Mouse (Mus musculus) embryonic facial prominence, embryonic 15.5 days (tissue): ENCODE results near the gene Ajuba. TPM values are rescaled to one million over a fixed set of nuclear protein-coding genes. Genes with fewer than 3 reads are reported as not detected.
A peak's percentile ranks its signal among the peaks of the same experiment; 100 is the strongest.
"Not testable (repeated sequence)": the region's sequence is repeated elsewhere in the genome, so short reads cannot be mapped to it uniquely, and the experiment has no call there.

ENCODE experiments used
- ATAC-seq: fragments of 200-750 bp; cut with Nextera tagmentation; 2 replicates; pipeline ENCODE4 v1.8.0; 2017; ENCODE audit warnings: low read depth, moderate TSS enrichment; ENCODE audit not compliant: insufficient number of reproducible peaks, low FRiP score, low TSS enrichment
- H3K27ac ChIP-seq: fragments of 300-500 bp; sonication (generic); replicated peaks from 2 replicates; pipeline ENCODE4 v1.5.1; 2015; ENCODE audit warnings: mild to moderate bottlenecking, inconsistent platforms
- H3K27me3 ChIP-seq: fragments of 300-500 bp; sonication (generic); 2 replicates; pipeline ENCODE4 v1.6.1; 2015; ENCODE audit warnings: inconsistent platforms
- H3K36me3 ChIP-seq: fragments of 300-500 bp; sonication (generic); 2 replicates; pipeline ENCODE4 v1.6.1; 2015; ENCODE audit warnings: mild to moderate bottlenecking, inconsistent platforms
- H3K4me1 ChIP-seq: fragments of 300-500 bp; sonication (generic); 2 replicates; pipeline ENCODE4 v1.6.1; 2015; ENCODE audit warnings: inconsistent platforms
- H3K4me2 ChIP-seq: fragments of 300-500 bp; sonication (generic); replicated peaks from 2 replicates; pipeline ENCODE4 v1.6.1; 2015; ENCODE audit warnings: mild to moderate bottlenecking, inconsistent platforms
- H3K4me3 ChIP-seq: fragments of 300-500 bp; sonication (generic); replicated peaks from 2 replicates; pipeline ENCODE4 v1.5.1; 2015; ENCODE audit warnings: mild to moderate bottlenecking, inconsistent platforms
- H3K9ac ChIP-seq: fragments of 300-500 bp; sonication (generic); 2 replicates; pipeline ENCODE4 v1.6.1; 2015; ENCODE audit warnings: inconsistent platforms
- H3K9me3 ChIP-seq: fragments of 300-500 bp; sonication (generic); replicated peaks from 2 replicates; pipeline ENCODE4 v1.6.1; 2016; ENCODE audit warnings: inconsistent platforms
- WGBS: fragments of 180-500 bp; shearing (Covaris S2); methylation state at CpG from one replicate; pipeline ENCODE4 v1.1.7; 2015; 5-methylcytosine and 5-hydroxymethylcytosine counted together
- polyA plus RNA-seq: library from polyadenylated mRNA; unstranded; fragments of >200 nt; fragmentation: Nextera tagmentation; extraction: Ambion mirVana; gene quantifications from 2 replicates; pipeline ENCODE4 v1.2.1, GENCODE M21; 2015

Ajuba gene
- 49.4 and 60.2 TPM in 2 replicates for polyA plus RNA-seq

DNA sequence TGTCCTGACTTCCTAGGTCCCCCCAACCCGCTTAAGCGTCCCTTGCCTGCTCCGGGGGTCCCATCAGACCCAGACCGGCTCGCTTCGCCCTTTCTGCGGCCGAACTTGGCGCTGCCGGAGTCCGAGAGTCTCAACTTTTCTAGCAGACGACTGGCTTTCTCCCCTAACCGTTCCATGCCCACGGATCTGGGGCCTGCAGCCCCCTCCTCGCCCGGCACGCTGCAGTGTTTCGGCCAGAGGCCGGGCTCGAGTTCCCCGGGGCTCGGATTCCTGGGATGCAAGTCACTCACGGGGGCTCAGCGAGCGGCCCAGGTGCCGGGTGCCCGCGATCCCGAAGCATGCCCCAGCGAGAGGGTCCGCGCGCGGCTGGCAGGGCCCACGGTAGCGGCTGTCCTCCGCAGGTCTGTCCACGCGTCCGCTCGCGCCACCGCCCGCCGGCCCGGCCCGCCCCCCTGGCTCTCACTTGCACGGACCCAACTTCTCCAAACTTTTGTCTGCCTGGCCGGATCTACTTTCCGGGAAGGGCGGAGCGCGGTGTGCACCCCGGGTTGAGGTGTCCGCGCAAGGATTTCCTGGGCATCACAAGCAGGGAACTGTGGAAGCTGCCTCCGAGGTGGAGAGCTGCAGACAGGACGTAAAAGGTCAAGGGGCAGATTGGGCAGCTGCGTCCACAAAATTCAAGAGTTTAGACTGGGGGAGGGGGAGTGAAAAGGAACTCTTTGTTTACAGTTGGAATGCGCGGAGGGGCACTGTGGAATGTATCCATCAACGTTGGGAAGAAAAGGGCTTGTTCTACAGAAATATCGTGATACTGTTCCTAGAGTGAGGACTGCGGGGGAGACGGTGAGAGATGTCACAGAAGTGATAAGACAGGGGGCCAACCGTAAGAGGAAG is at the start of gene Ajuba:
Ajuba (minus strand) TSS at position 470 of the 894 bp plus-strand sequence.
- Histone ChIP-seq H3K4me1 (peaks cover 43% of the 10 kb centered on the region), H3K27ac (peak within 1 kb of the TSS; percentile 94), H3K4me3 (peak within 1 kb of the TSS; percentile 88), H3K9ac (peak within 1 kb of the TSS; percentile 91), H3K9me3 (no peaks in the 10 kb centered on the region), H3K27me3 (no peaks in the 10 kb centered on the region), H3K36me3 (0 out of 2 replicates have a peak, but pooled peaks cover under 1% of the 10 kb centered on the region), H3K4me2 (peak within 1 kb of the TSS; percentile 80)
- under 1% methylated on average over 66 of the region's 66 CpGs for WGBS
- ATAC-seq, result peak; percentile 80

DNA sequence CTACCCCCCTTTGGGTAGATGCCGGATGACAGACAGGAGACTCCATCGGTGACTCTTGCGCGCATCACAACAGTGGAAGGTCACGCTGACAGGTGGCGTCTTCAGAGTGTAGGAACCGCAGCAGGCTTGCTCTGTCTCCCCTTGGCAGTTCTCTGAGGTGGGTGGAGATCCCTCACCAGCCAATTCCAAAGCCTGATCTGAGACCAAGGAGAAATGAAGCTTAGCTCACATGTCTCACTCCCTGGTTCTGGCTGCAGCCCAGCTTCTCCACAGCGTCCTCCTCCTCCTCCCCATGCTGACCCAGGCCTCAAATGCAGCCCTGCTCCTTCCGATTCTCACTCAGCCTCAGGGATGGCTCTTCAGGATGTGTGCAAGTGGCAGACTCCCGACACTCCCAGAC is 47.6 kb upstream of the Ajuba start:
- no peaks in the 10 kb centered on the region for H3K36me3 ChIP-seq
- no peaks in the 10 kb centered on the region for H3K9me3 ChIP-seq
- H3K4me2 ChIP-seq, result no peak overlapping the region
- no peak overlapping the region for H3K27ac ChIP-seq
- 48% methylated on average over 10 of the region's 10 CpGs for WGBS
- ATAC-seq, result no peak
- no peak overlapping the region for H3K4me3 ChIP-seq
- no peaks in the 10 kb centered on the region for H3K4me1 ChIP-seq
- no peak overlapping the region for H3K9ac ChIP-seq
- no peaks in the 10 kb centered on the region for H3K27me3 ChIP-seq

DNA sequence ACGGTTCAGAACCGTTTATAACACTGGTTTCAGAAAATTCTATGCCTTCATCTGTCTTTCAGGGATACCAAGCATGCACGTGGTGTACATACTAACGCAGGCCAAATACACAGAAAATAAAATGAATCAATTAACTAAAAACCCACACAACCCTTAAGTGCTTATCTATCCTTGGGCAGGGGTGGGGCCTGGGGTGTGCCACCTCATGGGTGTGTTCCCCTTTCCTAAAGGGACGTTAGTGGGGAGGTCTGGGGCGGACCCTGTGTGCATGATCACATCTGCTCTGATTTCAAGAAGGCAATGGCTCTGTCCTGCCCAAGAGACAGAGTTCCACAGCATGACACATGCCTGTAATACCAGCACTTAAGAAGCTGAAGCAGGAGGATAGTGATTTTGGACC is 46.0 kb upstream of the Ajuba start:
- no peaks in the 10 kb centered on the region for H3K27me3 ChIP-seq
- no peak overlapping the region for H3K9ac ChIP-seq
- no peaks in the 10 kb centered on the region for H3K9me3 ChIP-seq
- no peaks in the 10 kb centered on the region for H3K36me3 ChIP-seq
- no peak overlapping the region for H3K4me2 ChIP-seq
- whole genome bisulfite sequencing, result 78% methylated on average over 6 of the region's 6 CpGs
- ATAC-seq, result no peak
- no peak overlapping the region for H3K27ac ChIP-seq
- no peaks in the 10 kb centered on the region for H3K4me1 ChIP-seq
- no peak overlapping the region for H3K4me3 ChIP-seq

DNA sequence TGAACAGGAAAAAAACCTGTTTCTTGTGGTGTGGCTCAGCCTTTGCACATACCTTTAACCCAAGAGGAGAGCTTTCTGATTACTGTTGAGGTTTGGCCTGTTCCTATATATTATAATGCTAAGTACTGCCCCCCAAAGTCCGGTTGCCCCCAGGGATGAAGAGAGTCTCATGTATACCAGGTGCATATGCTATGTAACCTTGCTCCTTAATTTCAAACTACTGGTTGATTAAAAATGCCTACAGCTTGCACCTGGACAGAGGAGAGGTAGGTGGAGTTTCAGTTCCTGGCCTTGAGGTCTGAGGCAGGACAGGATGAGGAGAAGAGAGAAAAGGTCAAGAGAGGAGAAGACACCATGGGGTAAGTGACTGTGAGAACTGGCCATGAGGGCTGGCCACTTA is 43.8 kb upstream of the Ajuba start, which contains the start of gene Psmb11:
Psmb11 (plus strand) TSS at position 301 of the 400 bp plus-strand sequence.
- Histone ChIP-seq H3K4me1 (peaks cover 11% of the 10 kb centered on the region), H3K4me3 (no peak within 1 kb of the TSS), H3K4me2 (no peak within 1 kb of the TSS), H3K27me3 (no peaks in the 10 kb centered on the region), H3K27ac (no peak within 1 kb of the TSS), H3K9ac (no peak within 1 kb of the TSS), H3K9me3 (no peaks in the 10 kb centered on the region), H3K36me3 (peaks cover 5% of the 10 kb centered on the region; the same call in 1 of the 2 replicates)
- 81% methylated on average over 1 of the region's 1 CpGs for WGBS
- ATAC-seq, result no peak

DNA sequence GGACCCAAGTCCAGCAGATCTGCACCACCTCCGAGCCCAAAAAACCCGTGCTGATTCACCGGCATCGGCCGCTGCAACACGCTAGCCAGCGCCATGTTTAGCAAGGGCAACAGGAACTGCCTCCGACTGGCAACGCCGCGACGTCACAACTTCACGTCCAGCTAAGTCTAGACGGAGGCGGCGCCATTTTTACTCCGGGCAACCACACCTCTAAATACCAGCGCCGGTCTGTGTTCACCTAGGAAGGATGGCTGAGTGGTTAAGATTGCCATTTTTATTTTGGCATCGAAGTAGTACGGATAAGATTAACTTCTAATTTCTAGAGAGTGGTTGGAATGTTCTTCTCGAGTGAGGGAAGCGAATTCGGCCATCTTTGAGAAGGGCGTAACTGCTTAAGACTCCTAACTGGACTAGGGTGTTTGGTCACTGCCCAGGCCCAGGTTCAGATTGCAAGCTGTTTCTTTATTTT is 40.6 kb upstream of the Ajuba start, which contains the start of gene Psmb5:
Psmb5 (minus strand) TSS at position 126 of the 469 bp plus-strand sequence.
- no peaks in the 10 kb centered on the region for H3K27me3 ChIP-seq
- H3K9ac ChIP-seq, result peak within 1 kb of the TSS; percentile 86
- H3K27ac ChIP-seq, result peak within 1 kb of the TSS; percentile 77
- ATAC-seq, result peak; percentile 88
- H3K4me2 ChIP-seq, result peak within 1 kb of the TSS; percentile 59
- peak within 1 kb of the TSS; percentile 81 for H3K4me3 ChIP-seq
- H3K4me1 ChIP-seq, result peaks cover 11% of the 10 kb centered on the region
- WGBS, result under 1% methylated on average over 25 of the region's 25 CpGs
- H3K36me3 ChIP-seq, result peaks cover 23% of the 10 kb centered on the region
- H3K9me3 ChIP-seq, result no peaks in the 10 kb centered on the region

DNA sequence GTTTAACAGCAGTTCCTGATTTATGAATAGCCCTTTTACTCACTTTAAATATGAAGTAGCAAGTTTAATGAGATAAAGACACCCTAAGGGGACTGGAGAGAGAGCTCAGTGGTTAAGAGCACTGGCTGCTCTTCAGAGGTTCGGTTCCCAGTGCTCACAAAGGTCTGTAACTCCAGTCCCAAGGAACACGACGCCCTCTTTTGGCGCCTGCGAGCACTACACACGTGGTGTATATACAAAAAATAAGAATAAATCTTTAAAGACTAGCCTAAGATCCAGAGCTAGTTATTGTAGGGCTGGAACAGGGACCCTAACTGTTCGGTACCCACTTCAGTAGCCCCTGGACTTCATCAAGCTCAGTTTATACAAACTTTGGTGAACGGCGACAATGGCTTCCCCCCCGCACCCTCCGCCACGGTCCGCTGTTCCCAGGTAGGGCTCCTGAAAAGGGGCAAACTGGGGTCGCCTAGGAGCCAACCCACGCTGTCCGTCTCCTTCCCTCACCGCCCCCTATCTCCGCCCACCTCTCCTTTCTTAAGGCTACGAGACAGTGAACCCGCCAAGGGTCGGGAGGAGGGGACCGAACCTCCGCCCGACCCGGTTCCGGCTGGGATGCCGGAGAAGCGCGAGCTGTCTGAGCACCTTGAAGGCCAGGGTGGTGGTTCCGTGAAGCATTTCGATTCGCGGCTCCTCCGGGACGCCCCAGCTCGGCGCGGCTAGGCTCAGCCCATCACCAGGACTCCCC is 40.0 kb upstream of the Ajuba start:
- peak; percentile 31 for ATAC-seq
- peak overlapping the region; percentile 77 for H3K27ac ChIP-seq
- H3K4me1 ChIP-seq, result peaks cover 11% of the 10 kb centered on the region
- 1% methylated on average over 38 of the region's 38 CpGs for WGBS
- peak overlapping the region; percentile 81 for H3K4me3 ChIP-seq
- peak overlapping the region; percentile 86 for H3K9ac ChIP-seq
- no peaks in the 10 kb centered on the region for H3K9me3 ChIP-seq
- peaks cover 28% of the 10 kb centered on the region for H3K36me3 ChIP-seq
- H3K27me3 ChIP-seq, result no peaks in the 10 kb centered on the region
- H3K4me2 ChIP-seq, result peak overlapping the region; percentile 59

DNA sequence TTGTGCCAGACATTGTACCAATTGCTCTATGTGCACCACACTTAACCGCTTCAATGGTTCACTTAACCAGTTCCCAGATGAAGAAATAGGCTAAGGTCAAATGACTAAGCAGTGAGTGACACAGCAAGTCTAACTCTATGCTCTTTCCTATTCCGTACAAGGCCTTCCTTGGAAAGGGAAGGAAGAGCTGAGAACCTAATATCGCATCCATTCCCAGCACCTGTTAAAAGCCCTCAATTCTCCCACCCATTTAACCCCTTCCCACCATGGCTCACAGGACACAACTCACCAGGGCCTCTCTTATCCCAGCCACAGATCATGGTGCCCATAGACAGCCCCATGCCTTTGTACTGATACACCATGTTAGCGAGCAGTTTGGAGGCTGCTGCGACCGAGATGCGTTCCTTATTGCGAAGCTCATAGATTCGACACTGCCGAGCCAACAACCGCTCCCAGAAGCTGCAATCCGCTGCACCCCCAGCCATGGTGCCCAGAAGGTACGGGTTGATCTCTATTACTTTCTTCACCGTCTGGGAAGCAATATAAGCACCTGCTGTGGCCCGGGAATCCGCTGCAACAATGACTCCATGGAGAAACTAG is 39.0 kb upstream of the Ajuba start:
- Histone ChIP-seq H3K4me1 (peaks cover 11% of the 10 kb centered on the region), H3K36me3 (peaks cover 35% of the 10 kb centered on the region), H3K4me2 (no peak overlapping the region), H3K4me3 (0 out of 2 replicates have a peak overlapping the region, but pooled peaks have one; percentile 81), H3K9me3 (no peaks in the 10 kb centered on the region), H3K27me3 (no peaks in the 10 kb centered on the region), H3K27ac (no peak overlapping the region), H3K9ac (no peak overlapping the region)
- ATAC-seq, result no peak
- 91% methylated on average over 16 of the region's 16 CpGs for WGBS

DNA sequence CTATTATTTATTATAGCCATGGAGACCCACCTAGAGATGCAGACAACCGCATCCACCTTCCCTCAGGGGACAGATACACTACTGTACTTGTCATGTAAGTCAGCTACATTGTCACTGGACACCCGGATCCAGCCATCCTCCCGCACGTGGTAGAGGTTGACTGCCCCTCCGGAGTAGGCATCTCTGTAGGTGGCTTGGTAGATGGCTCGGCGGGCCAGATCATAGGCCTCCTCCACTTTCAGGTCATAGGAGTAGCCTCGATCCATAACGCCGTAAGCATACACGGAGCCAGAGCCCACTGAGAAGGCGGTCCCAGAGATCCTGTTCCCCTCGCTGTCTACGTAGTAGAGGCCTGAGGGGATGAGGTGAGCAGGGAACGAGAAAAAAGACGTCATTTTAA is 36.8 kb upstream of the Ajuba start:
- Histone ChIP-seq H3K36me3 (peaks cover 44% of the 10 kb centered on the region), H3K4me1 (peaks cover 11% of the 10 kb centered on the region)
- H3K27ac ChIP-seq, ATAC-seq, H3K9me3 ChIP-seq, H3K4me2 ChIP-seq, H3K27me3 ChIP-seq, H3K9ac ChIP-seq, H3K4me3 ChIP-seq: not testable (repeated sequence)
- WGBS, result 85% methylated on average over 16 of the region's 16 CpGs

DNA sequence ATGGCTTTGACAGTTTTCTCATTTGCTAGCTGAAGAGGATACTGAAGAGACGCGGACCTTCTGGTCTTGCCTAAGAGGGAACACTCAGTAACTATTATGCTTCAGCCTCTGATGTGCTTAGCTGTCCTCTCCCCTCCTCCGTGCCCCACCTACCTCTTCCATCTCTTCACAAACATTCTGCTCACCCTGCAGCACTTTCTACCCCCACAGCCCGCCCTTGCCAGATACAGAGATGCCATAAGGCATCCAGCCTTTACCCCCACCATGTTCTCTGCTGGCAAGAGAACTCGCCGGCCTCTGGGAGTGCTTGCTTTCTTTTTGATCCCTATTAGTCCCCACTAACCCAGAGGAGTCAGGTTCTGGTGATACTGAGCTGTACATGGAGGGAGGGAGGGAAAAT is 33.3 kb upstream of the Ajuba start:
- ATAC-seq, result no peak
- Histone ChIP-seq H3K36me3 (peaks cover 37% of the 10 kb centered on the region), H3K9ac (no peak overlapping the region), H3K9me3 (no peaks in the 10 kb centered on the region), H3K27me3 (no peaks in the 10 kb centered on the region), H3K4me2 (no peak overlapping the region), H3K4me1 (no peaks in the 10 kb centered on the region), H3K27ac (no peak overlapping the region), H3K4me3 (no peak overlapping the region)
- WGBS, result 76% methylated on average over 6 of the region's 6 CpGs

DNA sequence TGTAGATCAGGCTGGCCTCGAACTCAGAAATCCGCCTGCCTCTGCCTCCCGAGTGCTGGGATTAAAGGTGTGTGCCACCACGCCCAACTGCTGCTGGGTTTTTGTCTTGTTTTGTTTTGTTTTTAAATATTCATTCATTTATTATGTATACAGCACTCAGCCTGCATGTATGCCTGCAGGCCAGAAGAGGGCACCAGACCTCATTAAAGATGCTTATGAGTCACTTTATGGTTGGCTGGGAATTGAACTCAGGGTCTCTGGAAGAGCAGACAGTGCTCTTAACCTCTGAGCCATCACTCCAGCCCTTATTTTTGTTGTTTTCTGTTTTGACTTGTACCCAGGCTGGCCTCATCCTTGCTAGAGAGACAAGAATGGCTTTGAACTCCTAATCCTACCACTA is 32.6 kb upstream of the Ajuba start:
- 76% methylated on average over 4 of the region's 4 CpGs for WGBS
- H3K9me3 ChIP-seq, result no peaks in the 10 kb centered on the region
- H3K4me2 ChIP-seq, result no peak overlapping the region
- H3K4me1 ChIP-seq, result peaks cover under 1% of the 10 kb centered on the region; the same call in 1 of the 2 replicates
- no peak overlapping the region for H3K9ac ChIP-seq
- no peak for ATAC-seq
- no peaks in the 10 kb centered on the region for H3K27me3 ChIP-seq
- no peak overlapping the region for H3K4me3 ChIP-seq
- H3K36me3 ChIP-seq, result peaks cover 35% of the 10 kb centered on the region
- H3K27ac ChIP-seq, result no peak overlapping the region

DNA sequence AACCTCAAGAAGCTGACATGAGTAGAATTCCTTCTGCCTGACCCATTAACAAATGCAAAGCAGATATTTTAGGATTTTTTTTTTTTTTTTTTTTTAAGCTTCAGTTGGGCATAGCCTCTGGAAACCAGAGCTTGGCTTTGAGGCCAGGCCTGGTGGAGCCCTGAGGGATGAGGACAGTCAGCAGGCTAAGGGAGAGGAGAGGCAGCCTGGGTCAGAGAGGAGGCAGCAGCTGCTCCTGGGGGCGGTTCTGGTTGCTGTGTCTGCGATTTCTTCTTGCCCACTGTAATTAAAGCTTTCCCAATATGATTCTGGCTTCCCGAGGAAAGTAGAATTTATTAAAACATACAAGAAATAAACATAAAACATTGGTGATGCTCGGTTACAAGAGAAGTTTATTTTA is 31.9 kb upstream of the Ajuba start:
- H3K4me1 ChIP-seq, result peaks cover 7% of the 10 kb centered on the region
- H3K9me3 ChIP-seq, result no peaks in the 10 kb centered on the region
- no peak overlapping the region for H3K4me2 ChIP-seq
- no peak overlapping the region for H3K9ac ChIP-seq
- H3K27ac ChIP-seq, result no peak overlapping the region
- H3K4me3 ChIP-seq, result no peak overlapping the region
- H3K36me3 ChIP-seq, result peaks cover 28% of the 10 kb centered on the region
- WGBS, result 41% methylated on average over 4 of the region's 4 CpGs
- H3K27me3 ChIP-seq, result no peaks in the 10 kb centered on the region
- ATAC-seq, result no peak
